Mouse (Mus musculus) small intestine, adult 2 months (tissue): ENCODE measurements around the gene Tesk1.

Source experiments
- CTCF ChIP-seq: fragments of 200-500 bp; IDR thresholded peaks from 2 replicates; pipeline ENCODE4 v1.5.1; 2012; ENCODE audit warnings: low read depth, mild to moderate bottlenecking, control low read depth, inconsistent platforms, low read length, moderate library complexity, mixed read lengths; ENCODE audit not compliant: insufficient replicate concordance, insufficient read length; ENCODE audit errors: extremely low read depth
- POLR2A ChIP-seq: fragments of 200-500 bp; IDR thresholded peaks from 2 replicates; pipeline ENCODE4 v1.6.1; 2012; ENCODE audit warnings: low read depth, mild to moderate bottlenecking, control low read depth, inconsistent platforms, low read length, moderate library complexity

DNA sequence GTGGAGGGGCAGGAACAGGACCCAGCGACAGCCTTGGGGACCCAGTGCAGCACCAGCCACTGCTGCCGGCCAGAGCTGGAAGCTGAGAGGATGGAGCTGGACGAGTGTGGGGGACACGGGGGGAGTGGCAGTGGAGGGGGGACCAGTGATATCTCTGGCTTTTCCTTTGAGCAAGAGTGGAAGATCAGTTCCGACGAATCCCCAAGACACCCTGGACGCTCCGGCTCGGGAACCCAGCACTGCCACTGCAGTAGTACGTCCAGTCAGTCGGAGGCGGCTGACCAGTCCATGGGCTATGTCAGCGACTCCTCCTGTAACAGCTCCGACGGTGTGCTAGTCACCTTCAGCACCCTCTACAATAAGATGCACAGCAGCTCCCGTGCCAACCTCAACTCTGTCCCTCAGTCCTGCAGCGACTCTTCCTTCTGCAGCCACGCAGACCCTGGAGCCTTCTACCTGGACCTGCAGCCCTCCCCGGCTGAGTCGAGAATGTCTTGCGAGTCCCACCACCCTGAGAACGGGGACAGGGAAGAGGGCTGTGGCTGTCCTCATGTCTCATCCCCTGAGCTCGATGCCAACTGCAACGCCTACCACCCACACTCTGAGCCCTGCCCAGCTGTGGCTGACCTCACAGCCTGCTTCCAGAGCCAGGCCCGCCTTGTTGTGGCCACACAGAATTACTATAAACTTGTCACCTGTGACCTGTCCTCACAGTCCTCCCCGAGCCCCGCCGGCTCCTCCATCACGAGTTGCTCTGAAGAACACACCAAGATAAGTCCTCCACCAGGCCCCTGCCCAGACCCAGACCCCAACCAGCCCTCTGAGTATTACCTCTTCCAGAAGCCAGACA lies 26.3 kb upstream of the Tesk1 start:
- TF ChIP-seq POLR2A: no peak
- TF ChIP-seq CTCF: no peak
